Mouse (Mus musculus): ENCODE data around the gene Zpr1. TPM values are rescaled to one million over a fixed set of nuclear protein-coding genes. Genes with fewer than 3 reads are reported as not detected.

The Zpr1 gene
- 57.2 and 63.2 TPM in 2 replicates for polyA plus RNA-seq (2015; fragmentation: Nextera tagmentation; extraction: Ambion mirVana)

GRCm38 (mm10) chr9:46272677-46273454 is at the start of gene Zpr1:
Gene Zpr1, plus strand, starts transcription at chr9:46273064.
- 5% methylated on average over 45 of the region's 45 CpGs for WGBS

GRCm38 (mm10) chr9:46223090-46223489 is 49.8 kb upstream of the Zpr1 start:
- no peak for ATAC-seq
- WGBS: 79% methylated on average over 6 of the region's 6 CpGs
- no peaks in the 10 kb centered on the region for H3K9me3 ChIP-seq
- H3K27me3 ChIP-seq (replicated peaks): no peaks in the 10 kb centered on the region
- 0 out of 2 replicates have a peak overlapping the region, but pooled peaks have one; percentile 33 for H3K27ac ChIP-seq
- H3K4me1 ChIP-seq (replicated peaks): 0 out of 2 replicates have a peak, but pooled peaks cover 5% of the 10 kb centered on the region
- H3K4me2 ChIP-seq (replicated peaks): no peak overlapping the region
- no peak overlapping the region for H3K4me3 ChIP-seq (replicated peaks)
- H3K36me3 ChIP-seq: peaks cover 18% of the 10 kb centered on the region
- H3K9ac ChIP-seq: no peak overlapping the region

More at GRCm38 (mm10) chr9:46272677-46273454, at the start of gene Zpr1:
- Histone ChIP-seq H3K36me3 (peaks cover 21% of the 10 kb centered on the region; the same call in 1 of the 2 replicates), H3K27ac (peak within 1 kb of the TSS; percentile 54), H3K4me2 (replicated peaks) (peak within 1 kb of the TSS; percentile 82), H3K4me3 (replicated peaks) (peak within 1 kb of the TSS; percentile 94), H3K9ac (peak within 1 kb of the TSS; percentile 64), H3K9me3 (no peaks in the 10 kb centered on the region), H3K27me3 (replicated peaks) (peaks cover 15% of the 10 kb centered on the region), H3K4me1 (replicated peaks) (0 out of 2 replicates have a peak, but pooled peaks cover 6% of the 10 kb centered on the region)
- ATAC-seq: peak; percentile 97

- ATAC-seq: peak; percentile 60
Measured at GRCm38 (mm10) chr9:46224101-46224500, 48.8 kb upstream of the Zpr1 start.

GRCm38 (mm10) chr9:46224945-46225660 is 47.8 kb upstream of the Zpr1 start:
- Histone ChIP-seq H3K4me3 (replicated peaks) (no peak overlapping the region), H3K9ac (no peak overlapping the region), H3K27me3 (replicated peaks) (no peaks in the 10 kb centered on the region), H3K9me3 (no peaks in the 10 kb centered on the region), H3K4me1 (replicated peaks) (peaks cover 7% of the 10 kb centered on the region), H3K4me2 (replicated peaks) (no peak overlapping the region), H3K27ac (peak overlapping the region; percentile 78), H3K36me3 (peaks cover 16% of the 10 kb centered on the region)
- WGBS: 58% methylated on average over 5 of the region's 5 CpGs
- no peak for ATAC-seq

More at GRCm38 (mm10) chr9:46224101-46224500, 48.8 kb upstream of the Zpr1 start:
- Histone ChIP-seq H3K27ac (peak overlapping the region; percentile 78), H3K9ac (no peak overlapping the region), H3K9me3 (no peaks in the 10 kb centered on the region), H3K27me3 (replicated peaks) (no peaks in the 10 kb centered on the region), H3K4me1 (replicated peaks) (0 out of 2 replicates have a peak, but pooled peaks cover 5% of the 10 kb centered on the region), H3K4me2 (replicated peaks) (no peak overlapping the region), H3K36me3 (peaks cover 18% of the 10 kb centered on the region), H3K4me3 (replicated peaks) (no peak overlapping the region)
- WGBS: 63% methylated on average over 3 of the region's 3 CpGs

- Histone ChIP-seq H3K4me3 (replicated peaks) (no peak overlapping the region), H3K27ac (0 out of 2 replicates have a peak overlapping the region, but pooled peaks have one; percentile 62), H3K9me3 (no peaks in the 10 kb centered on the region), H3K4me1 (replicated peaks) (peaks cover 14% of the 10 kb centered on the region), H3K36me3 (peaks cover under 1% of the 10 kb centered on the region; the same call in 1 of the 2 replicates), H3K9ac (no peak overlapping the region), H3K4me2 (replicated peaks) (no peak overlapping the region), H3K27me3 (replicated peaks) (no peaks in the 10 kb centered on the region)
- peak; percentile 39 for ATAC-seq
- WGBS: 68% methylated on average over 3 of the region's 3 CpGs
Measured at GRCm38 (mm10) chr9:46227064-46227614, 45.7 kb upstream of the Zpr1 start.

GRCm38 (mm10) chr9:46228491-46228890 is 44.4 kb upstream of the Zpr1 start, which contains the start of gene Apoa1:
Gene Apoa1, plus strand, starts transcription at chr9:46228580.
- Histone ChIP-seq H3K9me3 (no peaks in the 10 kb centered on the region), H3K27ac (peak within 1 kb of the TSS; percentile 62), H3K27me3 (replicated peaks) (no peaks in the 10 kb centered on the region), H3K9ac (peak within 1 kb of the TSS; percentile 20; the same call in 1 of the 2 replicates), H3K36me3 (no peaks in the 10 kb centered on the region), H3K4me2 (replicated peaks) (peak within 1 kb of the TSS; percentile 94), H3K4me3 (replicated peaks) (peak within 1 kb of the TSS; percentile 48), H3K4me1 (replicated peaks) (peaks cover 14% of the 10 kb centered on the region)
- WGBS: 39% methylated on average over 9 of the region's 9 CpGs
- ATAC-seq: peak; percentile 39

- Histone ChIP-seq H3K9ac (peak overlapping the region; percentile 62), H3K4me3 (replicated peaks) (peak overlapping the region; percentile 48), H3K36me3 (no peaks in the 10 kb centered on the region), H3K27me3 (replicated peaks) (no peaks in the 10 kb centered on the region), H3K4me2 (replicated peaks) (peak overlapping the region; percentile 94), H3K4me1 (replicated peaks) (peaks cover 10% of the 10 kb centered on the region), H3K9me3 (no peaks in the 10 kb centered on the region), H3K27ac (peak overlapping the region; percentile 67)
- WGBS: 15% methylated on average over 37 of the region's 37 CpGs
- ATAC-seq: peak; percentile 75
Measured at GRCm38 (mm10) chr9:46229573-46230449, 43.1 kb upstream of the Zpr1 start.

GRCm38 (mm10) chr9:46230450-46230975 is 42.4 kb upstream of the Zpr1 start:
- no peak for ATAC-seq

GRCm38 (mm10) chr9:46235196-46235595 is 37.7 kb upstream of the Zpr1 start:
- Histone ChIP-seq H3K9ac (peak overlapping the region; percentile 36; the same call in 1 of the 2 replicates), H3K4me2 (replicated peaks) (peak overlapping the region; percentile 33), H3K4me1 (replicated peaks) (peaks cover 9% of the 10 kb centered on the region), H3K27ac (peak overlapping the region; percentile 81), H3K27me3 (replicated peaks) (no peaks in the 10 kb centered on the region), H3K4me3 (replicated peaks) (peak overlapping the region; percentile 10; the same call in 1 of the 2 replicates), H3K9me3 (no peaks in the 10 kb centered on the region), H3K36me3 (no peaks in the 10 kb centered on the region)
- 69% methylated on average over 6 of the region's 6 CpGs for WGBS
- ATAC-seq: peak; percentile 71

More at GRCm38 (mm10) chr9:46230450-46230975, 42.4 kb upstream of the Zpr1 start:
- Histone ChIP-seq H3K27ac (peak overlapping the region; percentile 67), H3K4me3 (replicated peaks) (peak overlapping the region; percentile 48), H3K9me3 (no peaks in the 10 kb centered on the region), H3K4me1 (replicated peaks) (peaks cover 13% of the 10 kb centered on the region), H3K36me3 (no peaks in the 10 kb centered on the region), H3K4me2 (replicated peaks) (peak overlapping the region; percentile 94), H3K27me3 (replicated peaks) (no peaks in the 10 kb centered on the region), H3K9ac (peak overlapping the region; percentile 62)
- WGBS: 14% methylated on average over 13 of the region's 13 CpGs

- H3K4me1 ChIP-seq (replicated peaks): peaks cover 7% of the 10 kb centered on the region
- H3K4me3 ChIP-seq (replicated peaks): peak within 1 kb of the TSS; percentile 11; the same call in 1 of the 2 replicates
- no peaks in the 10 kb centered on the region for H3K36me3 ChIP-seq
- peak within 1 kb of the TSS; percentile 33 for H3K4me2 ChIP-seq (replicated peaks)
- no peaks in the 10 kb centered on the region for H3K27me3 ChIP-seq (replicated peaks)
- no peak for ATAC-seq
- H3K9ac ChIP-seq: peak within 1 kb of the TSS; percentile 36
- no peaks in the 10 kb centered on the region for H3K9me3 ChIP-seq
- peak within 1 kb of the TSS; percentile 81 for H3K27ac ChIP-seq
Measured at GRCm38 (mm10) chr9:46235596-46235648, 37.4 kb upstream of the Zpr1 start, which contains the start of gene Apoc3. Gene Apoc3, minus strand, starts transcription at chr9:46235636.

- Histone ChIP-seq H3K9ac (no peak overlapping the region), H3K4me1 (replicated peaks) (peaks cover 7% of the 10 kb centered on the region), H3K4me2 (replicated peaks) (peak overlapping the region; percentile 33), H3K9me3 (no peaks in the 10 kb centered on the region), H3K27ac (peak overlapping the region; percentile 81), H3K27me3 (replicated peaks) (no peaks in the 10 kb centered on the region), H3K4me3 (replicated peaks) (no peak overlapping the region), H3K36me3 (no peaks in the 10 kb centered on the region)
- 47% methylated on average over 4 of the region's 4 CpGs for WGBS
- ATAC-seq: peak; percentile 83
Measured at GRCm38 (mm10) chr9:46235649-46236048, 37.2 kb upstream of the Zpr1 start.

All from intestine, embryonic 15.5 days (tissue).